Mouse (Mus musculus) neural tube, embryonic 11.5 days (tissue): Measurements from ENCODE around the gene Zbed4. TPM values are rescaled to one million over a fixed set of nuclear protein-coding genes. Genes with fewer than 3 reads are reported as not detected.
"Not testable (repeated sequence)": the region's sequence is repeated elsewhere in the genome, so short reads cannot be mapped to it uniquely, and the experiment has no call there.

ENCODE experiments used
- ATAC-seq: fragments of 200-750 bp; cut with Nextera tagmentation; 2 replicates; pipeline ENCODE4 v1.8.0; 2017; ENCODE audit warnings: moderate number of reproducible peaks, mild to moderate bottlenecking, moderate TSS enrichment, moderate library complexity; ENCODE audit not compliant: insufficient read depth, low FRiP score, low TSS enrichment
- DNase-seq: peaks from one replicate; pipeline ENCODE4 v3.0.0-alpha.2; 2015; ENCODE audit warnings: low spot score
- H3K27ac ChIP-seq: fragments of 300-500 bp; sonication (generic); 2 replicates; pipeline ENCODE4 v1.5.1; 2014; ENCODE audit warnings: low read depth, mild to moderate bottlenecking, low read length
- H3K27me3 ChIP-seq: fragments of 300-500 bp; sonication (generic); 2 replicates; pipeline ENCODE4 v1.6.1; 2014; ENCODE audit warnings: mild to moderate bottlenecking, low read length, mixed read lengths; ENCODE audit not compliant: control insufficient read depth, insufficient read depth
- H3K36me3 ChIP-seq: fragments of 300-500 bp; sonication (generic); 2 replicates; pipeline ENCODE4 v1.6.1; 2014; ENCODE audit warnings: mild to moderate bottlenecking, low read length, moderate library complexity, mixed read lengths; ENCODE audit not compliant: control insufficient read depth, insufficient read depth
- H3K4me1 ChIP-seq: fragments of 300-500 bp; sonication (generic); 2 replicates; pipeline ENCODE4 v1.6.1; 2014; ENCODE audit warnings: low read length, mixed read lengths; ENCODE audit not compliant: control insufficient read depth, insufficient read depth
- H3K4me2 ChIP-seq: fragments of 300-500 bp; sonication (generic); 2 replicates; pipeline ENCODE4 v1.6.1; 2014; ENCODE audit warnings: low read depth, mild to moderate bottlenecking, moderate library complexity
- H3K4me3 ChIP-seq: fragments of 300-500 bp; sonication (generic); 2 replicates; pipeline ENCODE4 v1.5.1; 2014; ENCODE audit warnings: low read depth, low read length
- H3K9ac ChIP-seq: fragments of 300-500 bp; sonication (generic); 2 replicates; pipeline ENCODE4 v1.6.1; 2014; ENCODE audit warnings: mild to moderate bottlenecking, low read length
- H3K9me3 ChIP-seq: fragments of 300-500 bp; sonication (generic); 2 replicates; pipeline ENCODE4 v1.6.1; 2016; ENCODE audit warnings: low read length; ENCODE audit not compliant: control insufficient read depth
- WGBS: fragments of 180-500 bp; shearing (Covaris S2); extraction: QIAGEN DNeasy Blood & Tissue Kit; methylation state at CpG from one replicate; pipeline ENCODE4 v1.1.7; 2014; 5-methylcytosine and 5-hydroxymethylcytosine counted together
- polyA plus RNA-seq: library from polyadenylated mRNA; unstranded; fragments of >200 nt; fragmentation: Nextera tagmentation; extraction: Ambion mirVana; gene quantifications from 2 replicates; pipeline ENCODE4 v1.2.1, GENCODE M21; 2014

Gene Zbed4
- polyA plus RNA-seq, 1 experiment from 2014 or later = 48.6 TPM

DNA sequence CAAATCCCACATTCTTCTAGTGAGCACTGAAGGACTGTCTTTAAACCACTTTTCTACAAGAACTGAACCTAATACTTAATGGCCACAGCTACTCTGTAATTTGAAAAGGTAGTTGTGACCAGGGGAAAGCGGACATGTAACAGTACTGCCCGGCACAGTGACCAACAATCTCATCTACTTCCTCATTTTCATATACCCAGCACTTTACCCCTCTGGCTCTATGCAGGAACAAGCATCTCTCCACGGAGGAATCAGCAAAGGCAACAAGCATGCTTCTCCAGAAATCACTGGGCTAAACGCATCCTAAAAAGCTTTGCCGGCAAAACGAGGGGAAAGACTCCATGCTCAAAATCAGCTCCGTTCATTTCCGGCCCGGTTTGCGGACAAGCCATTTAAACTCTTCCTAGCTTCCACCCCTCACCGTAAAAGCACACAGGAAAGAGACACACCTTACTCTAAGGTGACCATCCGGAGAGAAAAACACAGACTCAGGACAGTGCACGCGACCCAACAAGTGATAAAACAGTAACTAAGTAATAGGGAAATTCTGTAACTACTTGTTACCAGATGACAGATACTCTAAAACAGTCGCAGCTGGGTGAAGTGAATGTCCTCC is 18.9 kb upstream of the Zbed4 start:
- Histone ChIP-seq H3K4me1 (peaks cover 9% of the 10 kb centered on the region), H3K9me3 (no peaks in the 10 kb centered on the region), H3K4me3 (peak overlapping the region; percentile 100), H3K27me3 (no peaks in the 10 kb centered on the region), H3K27ac (no peak overlapping the region), H3K9ac (peak overlapping the region; percentile 99), H3K36me3 (peaks cover 19% of the 10 kb centered on the region), H3K4me2 (peak overlapping the region; percentile 93)
- WGBS = 33% methylated on average over 15 of the region's 15 CpGs
- DNase-seq (no peak), ATAC-seq (no peak)

DNA sequence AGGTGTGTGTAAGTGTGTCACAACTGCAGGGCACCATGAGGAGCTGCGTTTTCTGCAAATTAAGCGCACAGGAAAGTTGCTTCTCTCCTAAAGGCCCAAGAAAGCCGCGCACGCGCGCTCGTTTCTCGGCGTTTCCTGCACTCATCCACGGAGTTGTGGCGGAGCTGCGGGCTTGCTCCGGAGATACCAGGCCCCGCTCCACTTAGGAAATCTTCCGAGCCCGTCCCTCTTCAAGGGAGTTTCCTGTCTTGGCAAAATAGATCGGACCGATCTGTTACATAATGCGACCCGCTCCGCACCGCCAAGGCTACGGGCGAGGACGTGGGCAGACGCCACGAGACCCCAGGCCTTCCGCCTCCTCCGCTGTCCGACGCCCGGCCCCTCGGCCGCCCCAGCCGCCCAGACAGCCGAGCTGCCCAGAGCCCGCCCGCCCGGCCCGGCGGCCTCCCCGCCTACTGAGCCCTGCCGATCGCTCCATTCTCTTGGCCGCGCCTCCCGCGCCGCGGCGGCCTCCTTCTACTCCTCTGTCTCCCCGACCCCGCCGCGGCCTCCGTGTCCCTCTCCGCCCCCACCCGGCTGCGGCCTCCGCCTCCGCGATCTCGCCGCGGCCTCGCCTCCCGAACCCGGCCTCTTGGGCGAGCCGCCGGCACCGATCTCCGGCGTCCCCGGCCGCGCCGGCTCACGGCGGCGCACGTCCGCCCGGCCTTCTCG is 18.3 kb upstream of the Zbed4 start:
- Histone ChIP-seq H3K4me2 (peak overlapping the region; percentile 93), H3K9me3 (no peaks in the 10 kb centered on the region), H3K27ac (peak overlapping the region; percentile 89), H3K4me3 (peak overlapping the region; percentile 100), H3K9ac (peak overlapping the region; percentile 99), H3K4me1 (peaks cover 9% of the 10 kb centered on the region), H3K36me3 (peaks cover 17% of the 10 kb centered on the region), H3K27me3 (no peaks in the 10 kb centered on the region)
- ATAC-seq (peak; percentile 53), DNase-seq (peak; percentile 70)
- WGBS = under 1% methylated on average over 56 of the region's 86 CpGs

DNA sequence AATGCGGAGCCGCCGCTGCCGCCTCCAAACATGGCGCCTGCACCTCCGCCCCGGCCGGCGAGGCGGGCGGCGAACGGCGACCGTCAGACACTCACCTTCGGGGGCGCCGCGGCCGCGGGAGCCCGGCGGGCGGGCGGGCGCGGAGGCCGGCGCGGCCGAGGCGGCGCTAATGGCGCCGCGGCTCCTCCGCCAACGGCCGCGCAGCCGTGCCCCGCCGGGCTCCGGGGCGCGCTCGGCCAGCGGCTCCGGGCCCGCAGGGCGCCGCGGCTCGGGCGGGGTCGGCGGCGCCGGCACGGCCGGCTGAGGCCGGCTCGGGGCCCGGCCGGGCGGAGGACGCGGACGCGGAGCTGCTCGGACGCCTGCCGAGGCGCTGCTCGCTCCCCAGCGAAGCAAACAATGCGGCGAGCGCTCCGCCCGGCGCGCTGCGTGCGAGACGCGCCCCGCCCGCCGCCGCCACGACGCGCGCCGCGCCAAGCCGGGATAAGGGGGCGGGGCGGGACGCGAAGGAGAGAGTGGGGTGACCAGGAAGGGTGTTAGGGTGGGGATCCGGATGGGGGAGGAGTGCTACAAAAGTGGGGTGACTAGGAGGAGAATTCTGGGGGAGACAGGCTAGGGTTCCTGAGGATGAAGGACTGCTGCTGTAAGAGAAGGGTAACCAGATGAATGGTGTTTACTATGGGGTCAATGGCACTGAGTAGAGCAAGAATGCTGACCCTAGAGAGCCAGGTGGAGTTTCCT is 17.5 kb upstream of the Zbed4 start, which contains the start of gene Brd1:
Gene Brd1 (minus strand): TSS at position 400 of the 738 bp plus-strand sequence.
- peak within 1 kb of the TSS; percentile 89 for H3K27ac ChIP-seq
- peak within 1 kb of the TSS; percentile 100 for H3K4me3 ChIP-seq
- peak within 1 kb of the TSS; percentile 99 for H3K9ac ChIP-seq
- whole genome bisulfite sequencing = under 1% methylated on average over 74 of the region's 103 CpGs
- peak within 1 kb of the TSS; percentile 93 for H3K4me2 ChIP-seq
- peaks cover 9% of the 10 kb centered on the region for H3K4me1 ChIP-seq
- H3K9me3 ChIP-seq = no peaks in the 10 kb centered on the region
- H3K27me3 ChIP-seq = no peaks in the 10 kb centered on the region
- ATAC-seq (peak; percentile 79), DNase-seq (peak; percentile 84)
- H3K36me3 ChIP-seq = peaks cover 12% of the 10 kb centered on the region

DNA sequence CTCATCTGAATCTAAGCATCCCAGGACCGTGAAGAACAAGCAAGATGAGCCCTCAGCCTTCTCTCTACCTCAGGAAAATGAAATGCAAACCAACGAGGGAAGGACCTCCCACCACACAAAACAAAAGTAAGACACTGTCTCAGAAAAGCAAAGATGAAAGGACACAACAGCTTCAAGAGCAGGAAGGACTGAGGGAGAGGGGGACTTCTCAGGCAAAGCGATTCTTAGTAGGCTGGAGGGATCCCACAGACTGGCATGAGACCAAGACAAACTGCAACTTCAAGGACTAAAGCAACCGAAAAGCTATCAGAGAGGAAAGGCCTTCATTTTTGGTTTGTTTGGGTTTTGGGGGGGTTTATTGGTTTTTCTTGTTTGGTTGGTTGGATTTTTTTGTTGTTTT is 15.3 kb upstream of the Zbed4 start:
- no peak for DNase-seq
- Histone ChIP-seq H3K27ac (no peak overlapping the region), H3K4me2 (no peak overlapping the region), H3K9ac (no peak overlapping the region), H3K9me3 (no peaks in the 10 kb centered on the region), H3K27me3 (no peaks in the 10 kb centered on the region), H3K4me3 (no peak overlapping the region), H3K4me1 (peaks cover 9% of the 10 kb centered on the region), H3K36me3 (no peaks in the 10 kb centered on the region)
- ATAC-seq = no peak
- 76% methylated on average over 4 of the region's 4 CpGs for WGBS

DNA sequence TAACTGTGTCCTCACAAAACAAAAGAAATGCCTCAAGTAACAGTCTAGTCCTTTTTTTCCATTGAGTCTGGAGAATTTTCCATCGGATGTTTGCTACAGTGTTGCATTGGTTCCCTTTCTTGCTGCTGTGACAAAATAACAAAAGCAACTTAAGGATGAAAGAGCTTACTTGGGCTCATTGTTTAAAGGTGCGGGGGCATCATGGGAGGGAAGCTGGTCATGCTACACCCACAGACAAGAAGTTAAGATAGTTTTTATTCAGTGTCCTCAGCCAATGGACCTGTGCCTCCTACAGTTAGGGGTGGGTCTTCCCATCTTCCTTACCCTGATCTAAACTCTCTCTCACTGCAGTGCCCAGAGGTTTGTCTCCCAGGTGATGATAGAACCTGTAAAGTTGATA is 13.0 kb upstream of the Zbed4 start:
- H3K9me3 ChIP-seq = no peaks in the 10 kb centered on the region
- H3K4me1 ChIP-seq = no peaks in the 10 kb centered on the region
- DNase-seq = no peak
- no peaks in the 10 kb centered on the region for H3K27me3 ChIP-seq
- H3K36me3 ChIP-seq = no peaks in the 10 kb centered on the region
- H3K4me3 ChIP-seq = no peak overlapping the region
- no peak overlapping the region for H3K9ac ChIP-seq
- ATAC-seq = no peak
- no peak overlapping the region for H3K27ac ChIP-seq
- 74% methylated on average over 2 of the region's 2 CpGs for WGBS
- H3K4me2 ChIP-seq = no peak overlapping the region

DNA sequence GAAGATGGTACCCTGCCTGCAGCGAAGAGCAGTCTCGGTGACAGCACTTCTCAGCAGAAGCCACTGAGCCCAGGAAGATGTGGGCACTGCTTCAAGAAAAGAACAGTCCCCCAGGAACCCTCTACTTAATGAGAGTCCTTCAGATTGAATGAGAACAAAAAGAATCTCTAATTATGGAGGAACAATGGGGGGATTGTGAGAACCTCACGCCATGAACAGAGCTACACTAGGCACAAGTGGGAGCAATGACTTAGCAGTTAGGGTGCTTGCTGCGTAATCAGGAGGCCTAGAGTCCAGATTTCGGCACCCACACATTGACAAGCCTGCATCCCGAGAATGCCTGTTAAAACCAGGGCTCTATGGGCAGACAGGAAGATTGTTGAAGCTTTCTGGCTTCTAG is 10.1 kb upstream of the Zbed4 start:
- no peak overlapping the region for H3K4me2 ChIP-seq
- ATAC-seq (no peak), DNase-seq (no peak)
- no peak overlapping the region for H3K9ac ChIP-seq
- H3K4me1 ChIP-seq = no peaks in the 10 kb centered on the region
- no peaks in the 10 kb centered on the region for H3K36me3 ChIP-seq
- H3K4me3 ChIP-seq = no peak overlapping the region
- no peak overlapping the region for H3K27ac ChIP-seq
- H3K27me3 ChIP-seq = no peaks in the 10 kb centered on the region
- no peaks in the 10 kb centered on the region for H3K9me3 ChIP-seq
- 64% methylated on average over 6 of the region's 6 CpGs for WGBS

DNA sequence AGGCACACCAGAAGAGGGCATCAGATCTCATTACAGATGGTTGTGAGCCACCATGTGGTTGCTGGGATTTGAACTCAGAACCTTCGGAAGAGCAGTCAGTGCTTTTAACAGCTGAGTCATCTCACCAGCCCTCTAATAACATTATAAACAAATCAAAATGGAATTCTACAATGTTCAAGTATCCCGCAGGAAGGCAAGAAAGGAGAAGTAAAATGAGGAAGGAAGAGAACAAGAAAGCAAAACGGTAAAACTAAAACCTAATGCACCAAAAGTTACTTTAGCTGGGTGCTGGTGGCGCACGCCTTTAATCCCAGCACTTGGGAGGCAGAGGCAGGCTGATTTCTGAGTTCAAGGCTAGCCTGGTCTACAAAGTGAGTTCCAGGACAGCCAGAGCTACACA is 8.1 kb upstream of the Zbed4 start:
- H3K27me3 ChIP-seq, H3K27ac ChIP-seq, ATAC-seq, H3K9me3 ChIP-seq, H3K4me3 ChIP-seq, H3K4me2 ChIP-seq, H3K4me1 ChIP-seq, DNase-seq, H3K9ac ChIP-seq, H3K36me3 ChIP-seq: not testable (repeated sequence)
- WGBS = 90% methylated on average over 5 of the region's 5 CpGs

DNA sequence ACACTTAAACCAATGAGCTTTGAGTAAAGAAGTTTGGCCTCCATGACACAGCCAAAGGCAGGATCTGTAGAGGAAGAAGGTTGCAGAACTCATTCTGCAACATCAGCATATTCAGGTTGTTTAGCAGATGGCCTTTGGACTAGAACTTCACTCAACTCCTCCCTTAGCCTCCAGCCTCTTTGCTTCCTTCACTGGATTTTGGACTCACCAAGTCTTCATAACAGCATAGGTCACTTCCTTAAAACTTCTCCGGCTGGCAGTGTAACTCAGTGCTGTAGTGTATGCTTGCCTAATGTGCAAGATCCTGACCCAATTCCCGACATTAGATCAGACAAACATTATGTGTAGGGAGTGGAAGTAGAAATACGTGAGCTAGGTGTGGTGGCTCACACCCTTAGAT is 6.1 kb upstream of the Zbed4 start:
- no peaks in the 10 kb centered on the region for H3K36me3 ChIP-seq
- no peaks in the 10 kb centered on the region for H3K9me3 ChIP-seq
- whole genome bisulfite sequencing = 84% methylated on average over 3 of the region's 3 CpGs
- H3K4me3 ChIP-seq = no peak overlapping the region
- no peak overlapping the region for H3K27ac ChIP-seq
- H3K9ac ChIP-seq = no peak overlapping the region
- DNase-seq (no peak), ATAC-seq (no peak)
- H3K4me1 ChIP-seq = peaks cover under 1% of the 10 kb centered on the region; the same call in 1 of the 2 replicates
- H3K27me3 ChIP-seq = no peaks in the 10 kb centered on the region
- no peak overlapping the region for H3K4me2 ChIP-seq
